Mouse (Mus musculus) neural tube, embryonic 12.5 days (tissue): Measurements from ENCODE around the gene Igsf21. TPM values are rescaled to one million over a fixed set of nuclear protein-coding genes. Genes with fewer than 3 reads are reported as not detected.

Source experiments
- ATAC-seq: fragments of 200-750 bp; cut with Nextera tagmentation; 2 replicates; pipeline ENCODE4 v1.8.0; 2017; ENCODE audit warnings: low read depth, mild to moderate bottlenecking, moderate TSS enrichment, moderate library complexity; ENCODE audit not compliant: low FRiP score
- H3K27ac ChIP-seq: fragments of 300-500 bp; sonication (generic); 2 replicates; pipeline ENCODE4 v1.5.1; 2016
- H3K27me3 ChIP-seq: fragments of 300-500 bp; sonication (generic); replicated peaks from 2 replicates; pipeline ENCODE4 v1.6.1; 2016; ENCODE audit warnings: mild to moderate bottlenecking
- H3K36me3 ChIP-seq: fragments of 300-500 bp; sonication (generic); 2 replicates; pipeline ENCODE4 v1.6.1; 2016; ENCODE audit warnings: mild to moderate bottlenecking
- H3K4me1 ChIP-seq: fragments of 300-500 bp; sonication (generic); 2 replicates; pipeline ENCODE4 v1.6.1; 2016
- H3K4me2 ChIP-seq: fragments of 300-500 bp; sonication (generic); replicated peaks from 2 replicates; pipeline ENCODE4 v1.6.1; 2016; ENCODE audit warnings: mild to moderate bottlenecking
- H3K4me3 ChIP-seq: fragments of 300-500 bp; sonication (generic); 2 replicates; pipeline ENCODE4 v1.5.1; 2016
- H3K9ac ChIP-seq: fragments of 300-500 bp; sonication (generic); 2 replicates; pipeline ENCODE4 v1.6.1; 2016; ENCODE audit warnings: mild to moderate bottlenecking
- H3K9me3 ChIP-seq: fragments of 300-500 bp; sonication (generic); 2 replicates; pipeline ENCODE4 v1.6.1; 2016; ENCODE audit warnings: mild to moderate bottlenecking
- WGBS: fragments of 180-500 bp; shearing (Covaris S2); methylation state at CpG from one replicate; pipeline ENCODE4 v1.1.7; 2016; 5-methylcytosine and 5-hydroxymethylcytosine counted together
- polyA plus RNA-seq: library from polyadenylated mRNA; unstranded; fragments of >200 nt; fragmentation: Nextera tagmentation; extraction: Ambion mirVana; gene quantifications from 2 replicates; pipeline ENCODE4 v1.2.1, GENCODE M21; 2016

The Igsf21 gene
- polyA plus RNA-seq, 1 experiment from 2014 or later, result 25.5 TPM

DNA sequence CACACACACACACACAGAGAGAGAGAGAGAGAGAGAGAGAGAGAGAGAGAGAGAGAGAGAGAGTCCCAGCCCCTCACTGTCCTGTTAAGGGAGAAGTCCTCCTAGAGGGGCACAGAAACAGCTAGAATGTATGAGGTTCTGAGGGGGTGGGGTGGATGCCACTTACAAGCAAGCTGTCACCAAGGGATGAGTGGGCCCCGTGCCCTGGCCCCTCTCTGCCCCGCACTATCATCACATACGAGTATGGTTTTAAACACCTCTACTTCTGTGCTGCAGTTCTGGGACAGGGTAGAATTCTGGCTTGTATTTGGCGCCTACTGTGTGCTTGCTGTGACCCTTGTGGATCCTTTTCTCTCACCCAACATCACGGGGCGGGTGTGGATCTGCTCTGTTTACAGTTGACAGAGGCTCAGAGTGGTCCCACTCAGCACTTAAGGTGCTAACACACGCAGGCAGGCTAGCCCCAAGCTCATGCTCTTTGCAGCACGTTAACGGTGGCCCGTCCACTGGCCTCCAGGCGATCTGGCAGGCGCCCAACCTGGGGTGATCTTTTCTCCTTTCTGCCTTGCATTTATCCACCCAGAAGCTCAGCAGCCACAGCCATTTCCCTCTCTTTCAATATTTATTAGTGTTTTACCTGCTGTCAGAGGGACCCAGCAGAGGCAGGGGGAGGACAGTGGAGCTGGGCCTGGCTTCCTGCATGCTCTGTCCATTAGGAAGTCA, 116.9 kb downstream of the Igsf21 start:
- Histone ChIP-seq H3K4me1 (peaks cover 33% of the 10 kb centered on the region), H3K36me3 (no peaks in the 10 kb centered on the region), H3K4me3 (no peak overlapping the region), H3K9ac (no peak overlapping the region), H3K27ac (no peak overlapping the region), H3K27me3 (no peaks in the 10 kb centered on the region; the same call in 1 of the 2 replicates), H3K4me2 (no peak overlapping the region), H3K9me3 (no peaks in the 10 kb centered on the region)
- ATAC-seq, result no peak
- 60% methylated on average over 12 of the region's 12 CpGs for WGBS

DNA sequence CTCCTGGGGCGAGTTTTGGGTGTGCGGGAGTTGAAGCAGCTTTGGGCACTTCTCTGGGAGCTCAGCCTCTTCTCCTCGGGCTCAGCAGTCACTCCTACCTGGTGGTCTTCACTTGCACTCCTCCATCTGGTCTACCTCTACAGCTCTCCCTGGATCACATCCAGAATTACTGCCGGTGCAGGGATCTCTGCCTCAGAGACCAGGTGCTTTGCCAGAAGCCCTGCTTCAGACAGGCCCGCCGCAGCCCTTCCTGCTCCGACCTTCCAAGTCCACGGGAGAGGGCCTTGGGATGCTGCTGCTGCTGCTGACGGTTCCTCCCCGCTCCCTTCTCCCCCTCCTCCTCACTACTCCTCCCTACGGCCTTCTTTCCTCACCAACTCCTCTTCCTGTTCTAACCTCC, 118.5 kb downstream of the Igsf21 start:
- H3K36me3 ChIP-seq, result no peaks in the 10 kb centered on the region
- no peaks in the 10 kb centered on the region; the same call in 1 of the 2 replicates for H3K27me3 ChIP-seq
- peaks cover 41% of the 10 kb centered on the region for H3K4me1 ChIP-seq
- H3K9ac ChIP-seq, result no peak overlapping the region
- ATAC-seq, result no peak
- no peak overlapping the region for H3K27ac ChIP-seq
- H3K4me2 ChIP-seq, result no peak overlapping the region
- 85% methylated on average over 11 of the region's 11 CpGs for whole genome bisulfite sequencing
- no peaks in the 10 kb centered on the region for H3K9me3 ChIP-seq
- H3K4me3 ChIP-seq, result no peak overlapping the region

DNA sequence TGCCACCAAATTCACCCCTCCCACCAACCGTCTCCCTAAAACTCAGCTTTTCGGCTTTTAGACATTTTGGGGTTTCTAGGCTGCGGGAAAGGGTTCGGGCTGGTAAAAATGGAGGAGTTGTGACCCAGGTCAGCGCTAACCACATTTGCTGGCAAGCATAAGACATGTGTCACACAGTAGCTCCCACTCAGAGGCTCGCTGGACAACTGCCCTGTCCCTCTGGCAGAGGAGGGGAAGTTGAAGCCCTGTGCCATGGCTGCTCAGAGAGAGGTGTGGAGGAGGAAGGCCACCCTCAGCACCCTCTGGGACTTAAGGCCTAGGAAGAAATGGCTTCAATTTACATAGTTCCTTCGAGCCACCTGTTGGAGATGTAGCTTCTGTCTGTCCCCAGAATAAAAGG, 120.8 kb downstream of the Igsf21 start:
- no peaks in the 10 kb centered on the region; the same call in 1 of the 2 replicates for H3K27me3 ChIP-seq
- peaks cover 25% of the 10 kb centered on the region for H3K4me1 ChIP-seq
- no peaks in the 10 kb centered on the region for H3K9me3 ChIP-seq
- no peak overlapping the region for H3K9ac ChIP-seq
- H3K27ac ChIP-seq, result no peak overlapping the region
- H3K36me3 ChIP-seq, result no peaks in the 10 kb centered on the region
- no peak overlapping the region for H3K4me2 ChIP-seq
- 90% methylated on average over 7 of the region's 7 CpGs for WGBS
- ATAC-seq, result no peak
- no peak overlapping the region for H3K4me3 ChIP-seq

DNA sequence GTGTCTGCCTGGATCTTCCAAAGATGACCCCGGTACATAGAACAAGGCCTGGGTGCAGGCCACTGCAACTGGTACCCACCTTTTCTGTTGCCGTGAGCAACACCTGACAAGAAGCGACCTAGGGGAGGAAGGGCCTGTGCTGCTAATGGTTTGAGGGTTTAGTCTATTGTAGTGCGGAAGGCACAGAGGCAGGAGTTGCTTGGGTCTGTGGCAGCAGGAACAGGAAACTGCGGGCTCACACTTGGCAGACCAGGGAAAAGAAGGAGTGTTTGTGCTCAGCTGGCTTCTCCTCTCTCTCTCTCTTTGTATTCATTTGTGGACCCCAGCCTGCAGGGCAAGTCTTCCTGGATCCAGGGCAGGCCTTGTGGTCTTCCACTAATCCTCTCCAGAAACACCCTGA, 124.0 kb downstream of the Igsf21 start:
- Histone ChIP-seq H3K4me1 (peaks cover 9% of the 10 kb centered on the region), H3K27ac (no peak overlapping the region), H3K36me3 (no peaks in the 10 kb centered on the region), H3K27me3 (no peaks in the 10 kb centered on the region), H3K4me3 (no peak overlapping the region), H3K9me3 (no peaks in the 10 kb centered on the region), H3K9ac (no peak overlapping the region), H3K4me2 (no peak overlapping the region)
- ATAC-seq, result no peak
- 87% methylated on average over 5 of the region's 5 CpGs for WGBS

DNA sequence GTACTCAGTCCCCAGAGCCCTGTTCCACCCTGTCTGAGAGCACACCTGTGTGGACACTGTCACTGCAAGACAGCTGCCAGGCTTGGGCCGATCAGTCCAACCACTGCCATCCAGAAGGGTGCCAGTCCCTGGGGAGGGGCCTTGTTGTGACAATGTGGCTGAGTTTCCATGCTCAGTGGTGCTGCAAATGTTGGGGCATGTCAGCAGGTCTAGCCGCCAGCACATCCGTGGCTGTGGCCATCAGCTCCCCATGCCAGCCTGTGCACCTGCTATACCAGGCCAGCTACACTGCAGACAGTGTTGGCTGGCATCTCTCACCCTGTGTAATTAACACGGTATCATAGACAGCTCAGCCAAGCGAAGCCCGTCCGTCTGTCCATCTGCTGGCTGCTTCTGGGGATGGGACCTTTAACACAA, 129.3 kb downstream of the Igsf21 start:
- 89% methylated on average over 7 of the region's 7 CpGs for WGBS
- 0 out of 2 replicates have a peak, but pooled peaks cover 2% of the 10 kb centered on the region for H3K27me3 ChIP-seq
- ATAC-seq, result no peak
- H3K4me2 ChIP-seq, result no peak overlapping the region
- no peaks in the 10 kb centered on the region; the same call in none of the 2 replicates for H3K4me1 ChIP-seq
- no peaks in the 10 kb centered on the region for H3K36me3 ChIP-seq
- no peak overlapping the region for H3K4me3 ChIP-seq
- no peaks in the 10 kb centered on the region for H3K9me3 ChIP-seq
- no peak overlapping the region for H3K27ac ChIP-seq
- H3K9ac ChIP-seq, result no peak overlapping the region

DNA sequence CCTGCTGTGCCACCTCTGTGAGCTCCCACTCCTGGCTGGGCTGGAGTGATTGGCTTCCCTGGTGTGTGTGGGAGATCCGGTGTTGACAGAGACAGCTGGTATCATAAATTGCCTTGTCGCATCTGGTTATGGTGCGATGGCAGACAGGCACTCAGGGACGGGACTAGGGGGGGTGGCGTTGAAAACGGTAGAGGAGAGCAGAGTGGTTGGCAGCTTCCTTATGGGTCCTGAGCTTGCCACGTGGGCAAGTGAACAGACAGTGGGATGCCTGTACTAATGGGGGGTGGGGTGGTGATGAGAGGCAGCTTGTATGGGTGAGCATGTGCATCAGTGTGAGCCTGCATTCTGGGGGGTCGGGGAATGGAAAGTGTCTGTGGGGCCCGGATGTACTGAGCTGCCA, 130.8 kb downstream of the Igsf21 start:
- H3K27me3 ChIP-seq, result 0 out of 2 replicates have a peak, but pooled peaks cover 2% of the 10 kb centered on the region
- no peaks in the 10 kb centered on the region for H3K9me3 ChIP-seq
- no peak overlapping the region for H3K4me2 ChIP-seq
- ATAC-seq, result no peak
- WGBS, result 75% methylated on average over 9 of the region's 9 CpGs
- H3K4me3 ChIP-seq, result no peak overlapping the region
- H3K9ac ChIP-seq, result no peak overlapping the region
- H3K4me1 ChIP-seq, result no peaks in the 10 kb centered on the region; the same call in 1 of the 2 replicates
- H3K36me3 ChIP-seq, result no peaks in the 10 kb centered on the region
- H3K27ac ChIP-seq, result no peak overlapping the region

DNA sequence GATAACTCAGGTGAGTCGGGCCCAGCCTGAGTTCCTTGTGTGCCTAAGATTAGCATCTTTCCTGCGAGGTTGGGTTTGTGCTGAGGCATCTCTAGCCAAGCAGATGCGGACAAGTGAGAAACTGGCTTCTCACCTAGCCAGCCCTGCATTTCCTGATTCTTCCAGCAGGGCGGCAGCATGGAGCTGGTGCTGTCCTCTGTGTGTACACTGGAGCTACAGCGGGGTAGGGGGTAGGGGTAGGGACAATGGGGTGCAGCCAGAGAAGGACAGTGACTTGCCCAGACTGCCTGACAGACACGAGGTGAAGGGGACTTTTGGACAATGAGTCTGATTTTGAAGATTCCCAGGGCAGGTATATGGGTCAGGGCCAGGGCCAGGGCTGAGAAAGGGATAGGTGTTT, 131.5 kb downstream of the Igsf21 start:
- Histone ChIP-seq H3K4me2 (no peak overlapping the region), H3K9ac (no peak overlapping the region), H3K27me3 (peaks cover 6% of the 10 kb centered on the region), H3K36me3 (no peaks in the 10 kb centered on the region), H3K4me1 (no peaks in the 10 kb centered on the region; the same call in 1 of the 2 replicates), H3K9me3 (no peaks in the 10 kb centered on the region), H3K27ac (no peak overlapping the region), H3K4me3 (no peak overlapping the region)
- ATAC-seq, result no peak
- 97% methylated on average over 6 of the region's 6 CpGs for WGBS

DNA sequence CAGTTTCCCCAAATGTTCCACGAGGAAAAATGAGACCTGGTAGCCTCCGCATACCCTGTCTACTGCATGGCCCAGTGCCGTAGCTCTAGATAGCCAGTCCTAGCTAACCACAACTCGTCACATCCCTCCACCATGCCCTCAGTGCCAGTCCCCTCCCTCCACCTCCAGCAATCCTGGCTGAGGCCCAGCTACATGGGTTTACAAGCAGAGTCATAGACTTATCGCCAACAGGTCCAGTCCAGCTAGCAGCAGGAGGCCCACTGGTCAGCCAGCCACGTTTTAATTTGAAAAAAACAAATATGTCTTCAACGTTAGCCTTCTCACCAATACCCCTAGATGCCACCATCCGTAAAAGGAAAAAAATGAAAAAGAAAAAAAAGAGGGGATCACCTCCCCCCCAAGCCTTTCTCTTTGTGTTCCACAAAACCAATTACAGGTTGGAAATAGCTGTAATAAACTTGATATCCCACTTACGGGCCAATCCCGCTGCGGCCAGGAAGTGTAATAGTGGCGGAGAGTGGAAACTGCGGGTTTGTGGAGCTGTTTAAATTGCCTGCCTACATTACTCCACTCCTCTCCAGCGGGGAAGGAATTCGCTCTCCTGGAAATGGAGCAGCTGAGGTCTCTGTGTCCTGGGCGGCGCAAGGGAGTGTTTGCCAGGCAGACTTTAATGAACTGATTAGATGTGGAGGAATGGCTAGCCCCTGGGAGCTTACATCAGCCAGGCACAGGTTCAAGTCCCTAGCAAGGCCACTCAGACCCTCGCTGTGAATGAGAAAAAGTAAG, 132.7 kb downstream of the Igsf21 start:
- H3K4me3 ChIP-seq, result no peak overlapping the region
- H3K4me2 ChIP-seq, result no peak overlapping the region
- peaks cover 17% of the 10 kb centered on the region for H3K27me3 ChIP-seq
- H3K9ac ChIP-seq, result no peak overlapping the region
- 59% methylated on average over 18 of the region's 18 CpGs for WGBS
- H3K4me1 ChIP-seq, result peaks cover 9% of the 10 kb centered on the region
- H3K27ac ChIP-seq, result no peak overlapping the region; the same call in 1 of the 2 replicates
- no peaks in the 10 kb centered on the region for H3K36me3 ChIP-seq
- H3K9me3 ChIP-seq, result no peaks in the 10 kb centered on the region
- no peak for ATAC-seq

DNA sequence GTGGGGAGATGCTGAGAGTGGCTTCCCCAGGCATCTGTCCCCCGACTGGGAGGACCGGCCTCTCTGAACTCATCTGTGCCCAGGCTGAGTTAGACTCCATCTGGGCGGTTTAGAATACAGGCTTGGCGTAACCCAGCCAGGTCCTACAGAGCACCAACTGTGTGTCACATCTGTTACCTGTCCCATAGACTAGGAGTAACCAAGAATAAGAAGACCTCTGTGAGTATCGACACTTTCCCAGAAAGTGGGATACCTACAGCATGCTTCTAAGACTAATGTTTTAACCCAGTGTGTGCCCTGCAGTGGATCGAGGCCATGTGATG, 137.0 kb downstream of the Igsf21 start:
- 0 out of 2 replicates have a peak overlapping the region, but pooled peaks have one; percentile 13 for H3K9ac ChIP-seq
- ATAC-seq, result no peak
- 43% methylated on average over 6 of the region's 6 CpGs for WGBS
- no peak overlapping the region for H3K27ac ChIP-seq
- no peaks in the 10 kb centered on the region for H3K9me3 ChIP-seq
- H3K36me3 ChIP-seq, result no peaks in the 10 kb centered on the region
- peaks cover 26% of the 10 kb centered on the region for H3K27me3 ChIP-seq
- peaks cover 23% of the 10 kb centered on the region for H3K4me1 ChIP-seq
- H3K4me2 ChIP-seq, result peak overlapping the region; percentile 52
- no peak overlapping the region for H3K4me3 ChIP-seq

DNA sequence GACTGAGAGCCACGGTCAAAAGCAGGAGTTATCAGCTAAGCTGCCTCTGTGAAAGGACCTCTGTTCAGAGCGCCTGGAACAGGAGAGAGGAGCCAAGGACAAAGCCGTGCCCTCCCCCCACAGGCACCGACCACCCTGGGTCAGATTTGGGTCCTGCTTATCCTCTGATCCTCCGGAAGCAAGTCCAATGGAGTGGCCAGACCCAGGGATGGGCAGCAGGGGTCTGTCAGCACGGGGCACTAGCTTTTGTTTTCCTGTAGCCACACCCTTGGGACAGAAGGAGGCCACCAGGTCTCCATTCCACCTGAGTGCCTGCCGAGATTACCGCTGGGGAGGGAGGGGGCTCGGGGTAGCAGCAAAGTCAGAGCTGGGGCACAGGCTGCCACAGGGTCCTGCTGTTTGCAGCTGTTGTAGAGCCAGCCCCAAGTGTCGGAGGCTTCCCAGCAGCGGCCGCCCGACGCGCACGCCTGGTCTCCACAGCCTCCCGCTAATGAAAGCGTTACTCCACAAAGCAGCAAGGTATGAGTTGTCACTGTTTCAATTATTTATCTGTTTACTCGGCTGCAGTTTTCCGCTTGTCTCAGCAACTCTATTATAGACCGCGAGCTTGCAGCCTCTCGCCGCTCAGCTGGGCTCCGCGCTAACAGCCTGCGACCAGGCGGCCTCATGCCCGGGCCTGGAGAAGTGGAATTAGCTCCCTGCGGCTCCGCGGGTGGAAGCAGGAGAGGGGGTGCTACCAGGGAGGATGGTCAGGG, 137.5 kb downstream of the Igsf21 start:
- peak overlapping the region; percentile 13 for H3K9ac ChIP-seq
- H3K27ac ChIP-seq, result peak overlapping the region; percentile 37; the same call in 1 of the 2 replicates
- no peaks in the 10 kb centered on the region for H3K36me3 ChIP-seq
- peak overlapping the region; percentile 52 for H3K4me2 ChIP-seq
- peaks cover 26% of the 10 kb centered on the region for H3K27me3 ChIP-seq
- H3K4me3 ChIP-seq, result no peak overlapping the region
- H3K4me1 ChIP-seq, result peaks cover 26% of the 10 kb centered on the region
- H3K9me3 ChIP-seq, result no peaks in the 10 kb centered on the region
- no peak; the same call in 1 of the 2 replicates for ATAC-seq
- 2% methylated on average over 32 of the region's 32 CpGs for WGBS

DNA sequence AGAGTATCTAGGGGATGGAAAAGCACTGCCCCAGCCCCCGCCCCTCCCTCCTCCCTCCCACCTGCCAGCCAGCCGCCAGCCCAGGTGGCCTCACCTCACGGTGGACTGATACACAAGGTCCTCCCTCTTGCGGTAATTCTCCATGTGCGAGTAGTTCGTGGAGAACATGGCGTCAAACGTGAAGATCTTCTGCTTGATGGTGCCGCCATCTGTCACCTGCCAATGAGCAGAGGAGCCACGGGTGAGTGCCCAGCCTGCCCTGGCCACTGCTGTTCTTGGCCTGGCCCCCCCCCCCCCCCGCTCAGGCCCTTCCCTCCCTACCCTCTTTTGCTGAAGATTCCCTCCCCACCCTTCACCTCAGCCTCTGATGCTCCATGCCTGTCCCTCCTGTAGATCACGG, 139.4 kb downstream of the Igsf21 start:
- WGBS, result 83% methylated on average over 11 of the region's 12 CpGs
- Histone ChIP-seq H3K4me3 (no peak overlapping the region), H3K4me1 (peaks cover 43% of the 10 kb centered on the region), H3K4me2 (no peak overlapping the region), H3K9me3 (no peaks in the 10 kb centered on the region), H3K27ac (no peak overlapping the region), H3K9ac (no peak overlapping the region), H3K27me3 (peaks cover 24% of the 10 kb centered on the region), H3K36me3 (no peaks in the 10 kb centered on the region)
- no peak for ATAC-seq

DNA sequence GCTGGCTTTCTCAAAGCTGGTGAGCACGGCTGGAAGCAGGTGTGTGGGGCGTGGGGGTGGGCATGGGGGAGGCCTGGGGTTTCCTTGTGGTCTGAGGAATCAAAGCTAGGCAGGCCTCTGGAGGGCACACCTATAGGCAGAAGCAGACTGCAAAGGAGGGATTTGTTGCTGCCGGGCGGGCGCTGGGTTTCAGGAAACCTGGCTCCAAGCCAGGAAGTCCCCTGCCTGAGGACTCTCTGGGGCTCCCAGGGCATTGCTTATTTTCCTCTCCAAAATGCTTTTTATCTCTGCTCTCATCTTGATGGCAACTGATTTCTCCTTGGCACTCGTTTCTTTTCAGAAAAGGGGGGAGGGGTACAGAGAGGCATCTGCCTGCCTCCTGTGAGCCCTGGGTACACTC, 141.8 kb downstream of the Igsf21 start:
- WGBS, result 26% methylated on average over 6 of the region's 6 CpGs
- peaks cover 17% of the 10 kb centered on the region for H3K27me3 ChIP-seq
- peaks cover 56% of the 10 kb centered on the region for H3K4me1 ChIP-seq
- no peak overlapping the region for H3K4me2 ChIP-seq
- H3K27ac ChIP-seq, result no peak overlapping the region
- H3K36me3 ChIP-seq, result no peaks in the 10 kb centered on the region
- H3K4me3 ChIP-seq, result no peak overlapping the region
- ATAC-seq, result no peak
- H3K9me3 ChIP-seq, result no peaks in the 10 kb centered on the region
- no peak overlapping the region for H3K9ac ChIP-seq
